Mouse (Mus musculus): ENCODE results near the gene Kti12. TPM values are rescaled to one million over a fixed set of nuclear protein-coding genes. Genes with fewer than 3 reads are reported as not detected.
A peak's percentile ranks its signal among the peaks of the same experiment; 100 is the strongest.

Kti12 gene
- polyA plus RNA-seq, 1 experiment from 2014 or later: 33.2 TPM

DNA sequence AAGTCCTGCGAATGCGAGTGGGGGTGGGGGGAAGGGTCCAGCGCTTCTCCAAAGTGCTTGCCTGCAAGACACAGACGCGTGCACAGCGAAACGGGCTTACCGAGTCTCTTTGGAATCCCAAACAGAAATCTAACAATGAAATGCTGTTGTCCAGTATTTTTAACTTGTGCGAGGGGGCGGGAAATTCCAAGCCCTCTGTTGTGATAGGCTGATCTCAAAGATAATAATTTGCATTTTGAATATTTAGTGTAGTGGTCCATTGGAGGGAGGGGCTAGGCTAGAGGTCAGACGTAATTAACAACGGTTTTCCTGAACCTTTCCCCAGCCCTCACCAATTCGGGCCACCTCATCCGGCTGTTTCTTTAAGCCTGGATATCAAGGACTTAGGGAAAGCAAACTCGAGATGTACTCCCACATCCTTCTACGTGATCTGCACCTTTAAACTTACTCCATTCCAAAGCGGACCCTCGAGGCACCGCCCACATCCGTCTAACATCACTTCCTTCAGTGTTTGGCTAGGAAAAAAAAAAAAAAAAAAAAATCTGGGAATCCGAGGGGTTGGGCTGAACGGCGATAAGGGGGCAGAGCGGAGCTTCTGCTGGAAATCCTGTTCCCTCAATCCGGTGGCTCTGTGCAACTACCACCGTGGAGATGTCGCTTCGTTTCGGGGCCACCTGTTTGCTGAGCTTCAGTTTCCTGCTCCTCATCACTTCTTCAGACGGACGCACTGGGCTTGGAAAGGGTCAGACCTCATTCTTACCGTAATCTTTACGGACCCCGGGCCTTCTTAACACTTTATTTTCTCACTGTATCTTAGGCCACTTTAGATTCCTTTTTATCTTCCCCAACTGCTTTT, 13.2 kb upstream of the Kti12 start, which contains the start of gene Txndc12:
Txndc12 (plus strand) TSS at position 487 of the 856 bp plus-strand sequence.
- Histone ChIP-seq H3K4me3 (peak within 1 kb of the TSS; percentile 80), H3K4me2 (replicated peaks) (peak within 1 kb of the TSS; percentile 66), H3K9ac (replicated peaks) (peak within 1 kb of the TSS; percentile 88), H3K27me3 (no peaks in the 10 kb centered on the region), H3K9me3 (no peaks in the 10 kb centered on the region), H3K36me3 (peaks cover 6% of the 10 kb centered on the region; the same call in 1 of the 2 replicates), H3K4me1 (peaks cover 40% of the 10 kb centered on the region), H3K27ac (replicated peaks) (peak within 1 kb of the TSS; percentile 100)
- WGBS: under 1% methylated on average over 34 of the region's 34 CpGs
- peak; percentile 82 for ATAC-seq (replicated peaks)

DNA sequence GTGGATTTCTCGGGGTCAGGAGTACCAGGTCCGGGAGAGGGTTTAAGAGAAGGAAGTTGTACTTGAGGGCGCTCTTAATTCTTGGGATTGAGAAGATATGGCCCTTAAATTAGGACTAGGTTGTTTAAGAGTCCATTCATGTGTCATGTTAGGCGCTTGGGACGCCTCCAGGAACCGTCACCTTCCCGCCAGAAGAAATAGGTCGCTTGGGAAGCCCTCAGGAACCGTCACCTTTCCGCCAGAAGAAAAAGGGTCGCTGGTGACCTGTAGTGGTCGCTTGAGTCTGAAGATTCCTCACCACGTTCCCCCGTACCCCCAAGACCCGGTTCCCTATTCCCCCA, 12.6 kb upstream of the Kti12 start:
- peak overlapping the region; percentile 100 for H3K27ac ChIP-seq (replicated peaks)
- ATAC-seq (replicated peaks): no peak
- peak overlapping the region; percentile 80 for H3K4me3 ChIP-seq
- H3K4me1 ChIP-seq: peaks cover 40% of the 10 kb centered on the region
- H3K36me3 ChIP-seq: peaks cover 5% of the 10 kb centered on the region; the same call in 1 of the 2 replicates
- peak overlapping the region; percentile 66 for H3K4me2 ChIP-seq (replicated peaks)
- peak overlapping the region; percentile 85 for H3K9ac ChIP-seq (replicated peaks)
- no peaks in the 10 kb centered on the region for H3K9me3 ChIP-seq
- H3K27me3 ChIP-seq: no peaks in the 10 kb centered on the region
- under 1% methylated on average over 15 of the region's 15 CpGs for WGBS

- H3K27me3 ChIP-seq: no peaks in the 10 kb centered on the region
- ATAC-seq (replicated peaks): no peak
- no peak overlapping the region for H3K27ac ChIP-seq (replicated peaks)
- H3K4me2 ChIP-seq (replicated peaks): peak overlapping the region; percentile 66
- no peaks in the 10 kb centered on the region for H3K36me3 ChIP-seq
- H3K4me1 ChIP-seq: peaks cover 40% of the 10 kb centered on the region
- 58% methylated on average over 3 of the region's 3 CpGs for WGBS
- no peaks in the 10 kb centered on the region for H3K9me3 ChIP-seq
- peak overlapping the region; percentile 85 for H3K9ac ChIP-seq (replicated peaks)
- peak overlapping the region; percentile 80 for H3K4me3 ChIP-seq
Measured at GRCm38 (mm10) chr4:108835496-108835895, 12.1 kb upstream of the Kti12 start.

GRCm38 (mm10) chr4:108838031-108838430, 9.6 kb upstream of the Kti12 start:
- Histone ChIP-seq H3K9ac (replicated peaks) (no peak overlapping the region), H3K27me3 (no peaks in the 10 kb centered on the region), H3K27ac (replicated peaks) (no peak overlapping the region), H3K9me3 (no peaks in the 10 kb centered on the region), H3K4me1 (peaks cover 21% of the 10 kb centered on the region), H3K4me3 (no peak overlapping the region), H3K36me3 (no peaks in the 10 kb centered on the region), H3K4me2 (replicated peaks) (no peak overlapping the region)
- no peak for ATAC-seq (replicated peaks)
- WGBS: 86% methylated on average over 4 of the region's 4 CpGs

GRCm38 (mm10) chr4:108841920-108842578, 5.5 kb upstream of the Kti12 start:
- Histone ChIP-seq H3K36me3 (no peaks in the 10 kb centered on the region), H3K27me3 (no peaks in the 10 kb centered on the region), H3K9ac (replicated peaks) (no peak overlapping the region), H3K9me3 (no peaks in the 10 kb centered on the region), H3K4me2 (replicated peaks) (no peak overlapping the region), H3K4me1 (peaks cover 4% of the 10 kb centered on the region), H3K4me3 (no peak overlapping the region), H3K27ac (replicated peaks) (no peak overlapping the region)
- 91% methylated on average over 7 of the region's 7 CpGs for WGBS
- ATAC-seq (replicated peaks): no peak

DNA sequence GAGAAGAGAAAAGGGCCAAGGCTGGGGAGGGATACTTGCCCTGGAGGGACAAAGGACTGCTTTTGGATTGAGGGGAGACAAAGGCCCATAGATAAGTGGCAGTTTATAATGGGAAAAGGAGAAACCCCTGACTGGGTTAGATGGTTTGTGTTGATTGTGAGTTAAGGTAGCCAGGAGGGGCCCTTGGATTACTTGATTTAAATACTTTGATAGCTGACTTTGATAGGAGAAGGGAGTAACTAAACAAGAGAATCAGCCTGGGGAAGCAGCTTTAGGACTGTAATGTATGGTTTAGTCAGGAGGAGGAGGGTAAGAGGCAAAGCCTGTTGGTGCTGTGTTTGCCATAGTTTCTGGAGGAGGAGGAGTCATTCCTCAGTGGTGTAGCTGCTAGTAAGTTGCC, 4.2 kb upstream of the Kti12 start:
- H3K9ac ChIP-seq (replicated peaks): no peak overlapping the region
- peaks cover 8% of the 10 kb centered on the region for H3K4me1 ChIP-seq

GRCm38 (mm10) chr4:108845824-108846569, 1.6 kb upstream of the Kti12 start:
- no peak overlapping the region for H3K4me2 ChIP-seq (replicated peaks)
- WGBS: 91% methylated on average over 5 of the region's 5 CpGs
- H3K36me3 ChIP-seq: 0 out of 2 replicates have a peak, but pooled peaks cover 4% of the 10 kb centered on the region
- no peaks in the 10 kb centered on the region for H3K9me3 ChIP-seq
- ATAC-seq (replicated peaks): no peak
- no peak overlapping the region for H3K27ac ChIP-seq (replicated peaks)
- H3K9ac ChIP-seq (replicated peaks): no peak overlapping the region
- H3K4me1 ChIP-seq: peaks cover 27% of the 10 kb centered on the region
- no peaks in the 10 kb centered on the region for H3K27me3 ChIP-seq
- H3K4me3 ChIP-seq: no peak overlapping the region

More for the DNA sequence above, 4.2 kb upstream of the Kti12 start:
- H3K9me3 ChIP-seq: no peaks in the 10 kb centered on the region
- ATAC-seq (replicated peaks): no peak
- H3K27ac ChIP-seq (replicated peaks): no peak overlapping the region
- no peak overlapping the region for H3K4me2 ChIP-seq (replicated peaks)
- H3K27me3 ChIP-seq: no peaks in the 10 kb centered on the region
- no peaks in the 10 kb centered on the region for H3K36me3 ChIP-seq
- H3K4me3 ChIP-seq: no peak overlapping the region

DNA sequence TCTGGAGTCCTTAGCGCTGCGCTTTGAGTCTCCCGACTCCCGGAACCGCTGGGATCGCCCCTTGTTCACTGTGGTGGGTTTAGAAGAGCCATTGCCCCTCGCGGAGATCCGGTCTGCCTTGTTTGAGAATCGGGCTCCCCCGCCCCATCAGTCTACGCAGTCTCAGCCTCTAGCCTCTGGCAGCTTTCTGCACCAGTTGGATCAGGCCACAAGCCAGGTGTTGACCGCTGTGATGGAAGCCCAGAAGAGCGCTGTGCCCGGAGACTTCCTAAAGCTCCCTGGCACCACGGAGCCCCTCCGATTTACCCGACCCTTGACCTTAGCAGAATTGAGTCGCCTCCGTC, 892 bp downstream of the Kti12 start, which contains the start of gene A730015C16Rik:
A730015C16Rik (minus strand) TSS at position 115 of the 344 bp plus-strand sequence.
- Histone ChIP-seq H3K4me1 (peaks cover 27% of the 10 kb centered on the region), H3K4me3 (peak within 1 kb of the TSS; percentile 82), H3K9me3 (no peaks in the 10 kb centered on the region), H3K4me2 (replicated peaks) (peak within 1 kb of the TSS; percentile 96), H3K27ac (replicated peaks) (peak within 1 kb of the TSS; percentile 90), H3K9ac (replicated peaks) (peak within 1 kb of the TSS; percentile 71), H3K36me3 (peaks cover 9% of the 10 kb centered on the region; the same call in 1 of the 2 replicates), H3K27me3 (no peaks in the 10 kb centered on the region)
- ATAC-seq (replicated peaks): peak; percentile 30
- 14% methylated on average over 20 of the region's 20 CpGs for WGBS

- Histone ChIP-seq H3K36me3 (peaks cover 20% of the 10 kb centered on the region), H3K4me3 (no peak overlapping the region), H3K9me3 (no peaks in the 10 kb centered on the region), H3K9ac (replicated peaks) (no peak overlapping the region), H3K27ac (replicated peaks) (no peak overlapping the region), H3K27me3 (no peaks in the 10 kb centered on the region), H3K4me1 (no peaks in the 10 kb centered on the region), H3K4me2 (replicated peaks) (no peak overlapping the region)
- no peak for ATAC-seq (replicated peaks)
- WGBS: 84% methylated on average over 7 of the region's 7 CpGs
Measured at GRCm38 (mm10) chr4:108866806-108867205, 19.2 kb downstream of the Kti12 start.

DNA sequence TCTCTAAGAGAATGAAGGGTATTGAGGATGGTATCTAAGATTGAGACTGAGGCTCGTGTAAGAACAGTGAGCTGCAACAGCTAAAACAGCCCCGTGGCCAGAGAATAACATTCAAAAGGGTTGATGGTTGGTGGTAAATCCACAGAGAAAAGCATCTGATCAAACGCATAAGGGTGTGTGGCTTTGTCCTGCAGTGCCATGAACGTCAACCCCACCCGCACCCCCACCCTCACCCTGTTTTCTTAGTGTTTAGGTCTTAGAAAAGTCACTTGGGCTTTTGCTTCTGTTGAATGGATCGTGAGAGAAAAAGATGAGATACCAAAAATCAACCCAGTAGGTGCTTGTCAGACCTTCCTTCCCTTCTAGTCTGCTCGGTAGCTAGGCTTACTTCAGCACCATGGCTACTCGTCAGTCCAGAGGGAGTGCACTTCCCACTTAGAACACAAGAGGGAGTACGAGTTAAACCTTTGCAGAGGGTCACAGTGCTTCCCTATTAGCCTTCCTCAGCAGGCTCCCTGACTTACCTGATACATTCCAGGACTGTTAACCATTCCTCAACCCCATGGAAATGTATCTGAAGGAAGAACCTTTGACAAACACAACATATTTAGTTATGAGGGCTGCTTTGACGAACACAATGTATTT, 22.3 kb downstream of the Kti12 start:
- no peaks in the 10 kb centered on the region for H3K27me3 ChIP-seq
- H3K4me3 ChIP-seq: no peak overlapping the region
- H3K9ac ChIP-seq (replicated peaks): no peak overlapping the region
- no peaks in the 10 kb centered on the region for H3K9me3 ChIP-seq
- H3K4me2 ChIP-seq (replicated peaks): no peak overlapping the region
- no peaks in the 10 kb centered on the region for H3K4me1 ChIP-seq
- H3K27ac ChIP-seq (replicated peaks): no peak overlapping the region
- ATAC-seq (replicated peaks): peak; percentile 91
- 33% methylated on average over 10 of the region's 10 CpGs for WGBS
- H3K36me3 ChIP-seq: no peaks in the 10 kb centered on the region

- Histone ChIP-seq H3K36me3 (no peaks in the 10 kb centered on the region), H3K27ac (replicated peaks) (no peak overlapping the region), H3K9ac (replicated peaks) (no peak overlapping the region), H3K9me3 (no peaks in the 10 kb centered on the region), H3K4me2 (replicated peaks) (no peak overlapping the region), H3K27me3 (no peaks in the 10 kb centered on the region), H3K4me3 (no peak overlapping the region), H3K4me1 (0 out of 2 replicates have a peak, but pooled peaks cover under 1% of the 10 kb centered on the region)
- 94% methylated on average over 5 of the region's 5 CpGs for WGBS
- no peak for ATAC-seq (replicated peaks)
Measured at GRCm38 (mm10) chr4:108873746-108874145, 26.2 kb downstream of the Kti12 start.
